Mouse (Mus musculus) left cerebral cortex, postnatal 36 days (tissue): ENCODE measurements around the gene Mtfmt. TPM values are rescaled to one million over a fixed set of nuclear protein-coding genes. Genes with fewer than 3 reads are reported as not detected.

Experiments used
- DNase-seq, 2 experiments: peaks; one replicate each; pipeline ENCODE4 v3.0.0; 2021 to 2022; ENCODE audit warnings: low spot score in 2 of 2, mixed read lengths in 1 of 2
- intact Hi-C: fragments of 180-260 bp; cut with DNase I; formaldehyde crosslinking; loops from one replicate; pipeline ENCODE4 v1.15.1; 2025
- total RNA-seq, 2 experiments: library from RNA; stranded (reverse); gene quantifications; 2 replicates each; pipeline ENCODE4 v1.2.3; 2021

The Mtfmt gene
- total RNA-seq, 2 experiments from 2014 or later, result 16.6 to 19.0 TPM

- no peak for DNase-seq
These were observed 55.9 kb downstream of the Mtfmt start for GRCm38 (mm10) chr9:65491476-65491875.

GRCm38 (mm10) chr9:65492351-65492750, 56.8 kb downstream of the Mtfmt start:
- DNase-seq, result no peak
- intact Hi-C loops, result no loop called here

More at GRCm38 (mm10) chr9:65491476-65491875, 55.9 kb downstream of the Mtfmt start:
- intact Hi-C loops, result no loop called here

GRCm38 (mm10) chr9:65492851-65493250, 57.3 kb downstream of the Mtfmt start:
- no peak for DNase-seq
- intact Hi-C loops, result no loop called here

- intact Hi-C loops, result no loop called here
- DNase-seq, result no peak
These were observed 66.6 kb downstream of the Mtfmt start for GRCm38 (mm10) chr9:65502146-65502545.

Other genes starting within 250 kb of the Mtfmt start
- gene Parp16, start 240.4 kb upstream of the Mtfmt start, total RNA-seq, result 1 to 10 TPM; 2.5 to 4.2 TPM
- not detected for gene Cilp, start 170.6 kb upstream of the Mtfmt start, total RNA-seq
- gene Clpx, start 141.5 kb upstream of the Mtfmt start, total RNA-seq, result 10 to 100 TPM; 27.0 to 33.2 TPM
- 10 to 100 TPM; 26.8 to 33.3 TPM for gene Pdcd7, start 89.7 kb upstream of the Mtfmt start, total RNA-seq
- 1 to 10 TPM; 1.3 to 4.5 TPM for gene Ubap1l, start 74.7 kb upstream of the Mtfmt start, total RNA-seq
- under 1 TPM; 0.17 to 0.18 TPM for gene Kbtbd13, start 44.1 kb upstream of the Mtfmt start, total RNA-seq
- gene Rasl12, start 37.3 kb upstream of the Mtfmt start, total RNA-seq, result 1 to 10 TPM; 3.4 to 3.5 TPM
- not detected for gene Slc51b, start 12.8 kb upstream of the Mtfmt start, total RNA-seq
- gene Spg21, start 25.2 kb downstream of the Mtfmt start, total RNA-seq, result 10 to 100 TPM; 27.4 to 30.8 TPM
- 1 to 10 TPM; 3.1 to 3.4 TPM for gene Ankdd1a, start 84.4 kb downstream of the Mtfmt start, total RNA-seq
- gene Plekho2, start 144.3 kb downstream of the Mtfmt start, total RNA-seq, result 10 to 100 TPM; 13.2 to 17.6 TPM
- under 1 TPM; 0.39 to 0.50 TPM for gene Pif1, start 151.4 kb downstream of the Mtfmt start, total RNA-seq
- gene Rbpms2, start 193.9 kb downstream of the Mtfmt start, total RNA-seq, result 1 to 10 TPM; 1.8 to 2.9 TPM
- gene Oaz2, start 232.2 kb downstream of the Mtfmt start, total RNA-seq, result 100 to 1,000 TPM; 228 to 236 TPM